Mouse (Mus musculus) liver, adult 2 months (tissue): ENCODE measurements around the gene Fgfr2. TPM values are rescaled to one million over a fixed set of nuclear protein-coding genes. Genes with fewer than 3 reads are reported as not detected.

ENCODE experiments used
- DNase-seq: peaks from one replicate; pipeline ENCODE4 v3.0.0-alpha.2; 2011; ENCODE audit warnings: low read depth, low spot score; ENCODE audit errors: extremely low read depth
- H3K27ac ChIP-seq: fragments of 200-500 bp; replicated peaks from 2 replicates; pipeline ENCODE4 v1.5.1; 2012; ENCODE audit warnings: low read depth, mild to moderate bottlenecking, control low read depth, inconsistent platforms, low read length; ENCODE audit not compliant: insufficient read depth
- H3K27me3 ChIP-seq: fragments of 200-500 bp; 2 replicates; pipeline ENCODE4 v1.6.1; 2012; ENCODE audit warnings: mild to moderate bottlenecking, moderate library complexity, low read length, inconsistent platforms; ENCODE audit not compliant: control insufficient read depth, insufficient read depth
- H3K36me3 ChIP-seq: fragments of 200-500 bp; 2 replicates; pipeline ENCODE4 v1.6.1; 2012; ENCODE audit warnings: low read length, inconsistent platforms; ENCODE audit not compliant: control insufficient read depth, insufficient read depth
- H3K4me1 ChIP-seq: fragments of 200-500 bp; 2 replicates; pipeline ENCODE4 v1.6.1; 2011; ENCODE audit warnings: low read length; ENCODE audit not compliant: control insufficient read depth, insufficient read depth
- H3K4me3 ChIP-seq: fragments of 200-500 bp; 2 replicates; pipeline ENCODE4 v1.5.1; 2011; ENCODE audit warnings: low read depth, mild to moderate bottlenecking, control low read depth, low read length, moderate library complexity; ENCODE audit not compliant: insufficient read depth
- H3K79me2 ChIP-seq: fragments of 200-500 bp; 2 replicates; pipeline ENCODE4 v1.6.1; 2012; ENCODE audit warnings: inconsistent platforms, mild to moderate bottlenecking, low read length, moderate library complexity; ENCODE audit not compliant: control insufficient read depth, insufficient read depth
- H3K9ac ChIP-seq: fragments of 200-500 bp; 2 replicates; pipeline ENCODE4 v1.6.1; 2012; ENCODE audit warnings: low read depth, mild to moderate bottlenecking, control low read depth, inconsistent platforms, low read length
- CTCF ChIP-seq: fragments of 200-500 bp; IDR thresholded peaks from 2 replicates; pipeline ENCODE4 v1.5.1; 2011; ENCODE audit warnings: low read depth, low read length, control low read depth
- POLR2A ChIP-seq: fragments of 200-500 bp; IDR thresholded peaks from 2 replicates; pipeline ENCODE4 v1.6.1; 2011; ENCODE audit warnings: low read length, control low read depth; ENCODE audit not compliant: insufficient read depth; ENCODE audit errors: extremely low read depth
- whole genome bisulfite sequencing: fragments of 180-500 bp; shearing (Covaris S2); methylation state at CpG from one replicate; pipeline ENCODE4 v1.1.7; 2018; 5-methylcytosine and 5-hydroxymethylcytosine counted together
- polyA plus RNA-seq: library from polyadenylated mRNA; depleted of rRNA; stranded (reverse); fragments of >200 nt; gene quantifications from 2 replicates; pipeline ENCODE4 v1.2.3, GENCODE M21; 2012
- total RNA-seq: library from RNA; depleted of rRNA; stranded (reverse); fragments of >200 nt; gene quantifications from 2 replicates; pipeline ENCODE4 v1.2.3, GENCODE M21; 2014

Gene Fgfr2
- total and polyA plus RNA-seq, 2 experiments, result 16.7 to 35.2 TPM

DNA sequence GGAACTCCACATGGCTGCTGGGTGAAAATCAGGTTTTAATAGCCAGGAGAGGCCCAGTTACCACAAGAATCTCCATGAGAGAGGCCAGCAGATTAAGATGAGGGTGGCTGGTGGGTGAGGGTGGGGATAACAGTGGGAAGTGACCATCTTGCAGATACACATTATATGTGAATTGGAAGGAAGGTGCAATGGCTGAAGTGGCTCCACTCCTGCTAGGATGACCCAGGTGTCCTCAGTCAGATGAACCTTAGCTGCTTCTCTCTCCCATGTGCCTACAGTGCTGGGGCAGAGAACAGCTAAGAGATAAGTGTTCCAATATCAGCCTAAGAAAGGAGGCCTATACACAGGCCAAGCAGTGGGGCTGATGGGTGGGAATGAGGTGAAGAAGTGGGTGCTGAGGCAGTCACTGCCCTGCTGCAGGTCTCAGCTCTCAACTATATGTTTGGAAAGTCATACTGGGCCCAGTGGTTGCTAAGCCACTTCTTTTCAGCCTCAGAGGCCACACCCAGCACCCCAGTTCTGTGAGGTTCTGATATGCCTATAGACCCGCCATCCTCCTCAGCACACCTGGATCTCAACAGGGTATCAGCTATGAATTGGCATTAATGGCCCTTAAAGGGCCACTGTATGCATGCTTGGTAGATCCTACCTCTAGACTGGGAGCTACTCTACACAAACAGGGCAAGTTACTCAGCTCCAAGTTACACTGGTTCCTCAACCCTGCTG lies 345.3 kb downstream of the Fgfr2 start:
- Histone ChIP-seq H3K36me3 (no peaks in the 10 kb centered on the region), H3K4me3 (no peak overlapping the region), H3K4me1 (peaks cover 38% of the 10 kb centered on the region), H3K27me3 (no peaks in the 10 kb centered on the region), H3K79me2 (peaks cover 5% of the 10 kb centered on the region; the same call in 1 of the 2 replicates), H3K9ac (no peak overlapping the region), H3K27ac (peak overlapping the region; percentile 96)
- DNase-seq, result no peak
- TF ChIP-seq POLR2A, result no peak
- no peak for TF ChIP-seq CTCF
- 100% methylated on average over 1 of the region's 1 CpGs for WGBS

DNA sequence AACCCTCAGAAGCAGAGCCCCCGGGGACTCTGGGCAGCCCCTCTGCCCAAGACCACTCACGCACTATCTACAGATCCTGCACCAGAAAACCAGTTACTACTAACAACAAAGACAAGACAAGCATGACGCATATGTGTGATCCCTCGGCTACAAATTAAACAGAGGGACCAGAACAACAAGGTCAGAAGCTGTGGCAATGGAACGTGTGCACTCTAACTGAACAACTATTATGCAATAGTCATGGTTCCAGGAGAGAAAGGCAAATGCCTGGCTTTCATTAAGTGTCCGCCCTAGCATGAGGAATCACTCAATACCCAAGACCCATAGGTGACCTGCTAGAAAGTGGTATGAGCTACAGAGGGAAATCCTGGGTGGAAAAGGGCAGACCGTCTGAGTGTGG lies 346.0 kb downstream of the Fgfr2 start:
- H3K36me3 ChIP-seq, result no peaks in the 10 kb centered on the region
- no peak overlapping the region for H3K9ac ChIP-seq
- no peaks in the 10 kb centered on the region for H3K27me3 ChIP-seq
- WGBS, result 32% methylated on average over 7 of the region's 7 CpGs
- TF ChIP-seq CTCF, result no peak
- TF ChIP-seq POLR2A, result no peak
- DNase-seq, result peak; percentile 96
- peaks cover 5% of the 10 kb centered on the region; the same call in 1 of the 2 replicates for H3K79me2 ChIP-seq
- H3K4me3 ChIP-seq, result no peak overlapping the region
- H3K4me1 ChIP-seq, result peaks cover 38% of the 10 kb centered on the region
- peak overlapping the region; percentile 96 for H3K27ac ChIP-seq

DNA sequence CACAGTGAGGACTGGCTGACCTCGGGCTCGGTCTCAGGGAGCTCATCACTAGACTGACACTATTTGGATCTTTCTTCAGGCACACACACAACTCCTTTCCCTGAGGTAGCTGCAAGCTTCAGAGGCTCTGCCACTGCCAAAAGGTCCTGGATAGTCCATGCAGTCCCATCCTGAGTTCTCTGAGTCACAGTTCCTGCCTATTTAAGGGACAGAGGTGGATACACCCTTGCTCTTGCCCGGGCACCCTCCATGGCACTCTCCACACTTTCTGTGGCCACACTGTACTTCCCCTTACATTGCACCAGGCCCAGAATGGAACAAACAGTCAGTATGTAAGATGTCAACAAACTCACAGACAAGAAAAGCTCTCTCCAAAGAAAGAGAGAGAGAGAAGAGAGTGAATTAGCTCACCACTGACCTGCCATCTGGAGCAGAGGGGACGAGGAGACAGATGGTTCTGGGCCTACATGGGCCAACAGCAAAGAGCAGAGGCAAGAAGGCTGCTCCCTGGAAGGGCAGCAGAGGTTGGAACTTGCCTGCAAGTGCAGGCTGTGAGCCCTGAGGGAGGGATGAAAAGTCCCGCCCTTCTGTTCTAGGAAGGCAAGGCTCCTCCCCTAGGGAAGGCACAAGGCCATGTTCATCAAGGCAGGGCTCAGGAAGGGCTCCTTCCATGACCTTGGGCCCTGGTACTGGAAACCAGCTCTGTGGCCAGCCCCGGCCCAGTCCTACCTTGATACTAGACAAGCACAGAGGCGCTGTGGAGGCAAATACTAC lies 346.6 kb downstream of the Fgfr2 start:
- H3K9ac ChIP-seq, result peak overlapping the region; percentile 10; the same call in 1 of the 2 replicates
- TF ChIP-seq POLR2A (no peak), CTCF (no peak)
- peak; percentile 91 for DNase-seq
- WGBS, result 55% methylated on average over 7 of the region's 7 CpGs
- no peaks in the 10 kb centered on the region for H3K36me3 ChIP-seq
- peaks cover 5% of the 10 kb centered on the region; the same call in 1 of the 2 replicates for H3K79me2 ChIP-seq
- H3K27ac ChIP-seq, result peak overlapping the region; percentile 96
- H3K4me3 ChIP-seq, result peak overlapping the region; percentile 15
- H3K4me1 ChIP-seq, result peaks cover 38% of the 10 kb centered on the region
- H3K27me3 ChIP-seq, result no peaks in the 10 kb centered on the region

DNA sequence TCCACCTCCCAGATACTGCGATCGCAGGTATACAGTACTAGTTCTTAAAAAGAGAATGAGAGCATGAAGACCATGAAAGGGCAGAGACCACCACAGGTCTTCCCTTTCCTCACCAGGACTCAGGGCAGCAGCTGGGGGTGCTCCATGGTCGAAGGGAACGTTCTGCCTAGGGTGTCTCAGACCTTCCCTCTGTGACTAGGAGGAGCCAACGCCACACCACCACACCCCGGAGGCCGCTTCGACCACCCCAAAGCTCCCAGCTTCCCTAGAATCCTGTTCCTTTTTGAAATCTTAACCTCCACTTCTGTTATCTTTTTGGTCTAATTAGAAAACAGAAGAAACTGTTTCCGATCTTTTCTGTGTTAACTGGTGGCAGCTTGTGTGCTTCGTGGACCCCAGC lies 347.2 kb downstream of the Fgfr2 start:
- TF ChIP-seq CTCF (no peak), POLR2A (no peak)
- Histone ChIP-seq H3K9ac (peak overlapping the region; percentile 10; the same call in 1 of the 2 replicates), H3K79me2 (peaks cover 5% of the 10 kb centered on the region; the same call in 1 of the 2 replicates), H3K4me3 (peak overlapping the region; percentile 15; the same call in 1 of the 2 replicates), H3K27ac (peak overlapping the region; percentile 96), H3K36me3 (no peaks in the 10 kb centered on the region), H3K4me1 (peaks cover 38% of the 10 kb centered on the region), H3K27me3 (no peaks in the 10 kb centered on the region)
- WGBS, result 87% methylated on average over 10 of the region's 10 CpGs
- no peak for DNase-seq

DNA sequence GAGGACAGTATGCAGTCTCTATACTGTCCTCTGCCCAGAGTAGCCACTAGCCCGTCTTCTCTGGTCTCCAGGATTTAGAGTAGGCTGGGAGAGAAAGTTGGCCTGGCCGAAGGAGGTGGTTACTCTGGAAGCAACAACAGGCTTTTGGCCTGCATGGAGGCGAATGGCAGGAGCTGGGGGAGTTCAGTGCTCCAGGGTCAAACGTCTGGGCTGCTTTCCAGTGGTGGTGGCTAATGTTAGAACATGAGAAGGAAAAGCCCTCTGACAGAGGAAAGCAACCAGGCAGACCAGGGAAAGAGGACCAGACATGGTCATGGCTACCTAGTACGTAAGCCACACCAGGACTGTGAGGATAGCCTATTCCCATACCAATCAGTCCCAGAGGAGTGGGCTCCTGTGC lies 347.8 kb downstream of the Fgfr2 start:
- TF ChIP-seq POLR2A (no peak), CTCF (no peak)
- Histone ChIP-seq H3K27me3 (no peaks in the 10 kb centered on the region), H3K36me3 (no peaks in the 10 kb centered on the region), H3K4me3 (no peak overlapping the region), H3K79me2 (peaks cover 5% of the 10 kb centered on the region; the same call in 1 of the 2 replicates), H3K9ac (peak overlapping the region; percentile 33; the same call in 1 of the 2 replicates), H3K27ac (peak overlapping the region; percentile 96), H3K4me1 (peaks cover 38% of the 10 kb centered on the region)
- peak; percentile 82 for DNase-seq
- 21% methylated on average over 5 of the region's 5 CpGs for WGBS
